Mouse (Mus musculus) lung, adult 2 months (tissue): ENCODE data around the gene Sh3bgrl. TPM values are rescaled to one million over a fixed set of nuclear protein-coding genes. Genes with fewer than 3 reads are reported as not detected.

Experiments used
- DNase-seq: peaks from one replicate; pipeline ENCODE4 v3.0.0; 2022
- H3K4me1 ChIP-seq: fragments of 200-500 bp; 2 replicates; pipeline ENCODE4 v1.6.1; 2011; ENCODE audit warnings: low read length; ENCODE audit not compliant: control insufficient read depth, insufficient read depth
- H3K4me3 ChIP-seq: fragments of 200-500 bp; replicated peaks from 2 replicates; pipeline ENCODE3; 2011; ENCODE audit warnings: low read depth, mild to moderate bottlenecking, control low read depth, low read length; ENCODE audit errors: extremely low read depth
- CTCF ChIP-seq: fragments of 200-500 bp; IDR thresholded peaks from 2 replicates; pipeline ENCODE4 v1.5.1; 2011; ENCODE audit warnings: mild to moderate bottlenecking, low read length, control low read depth; ENCODE audit not compliant: insufficient read depth
- POLR2A ChIP-seq: fragments of 200-500 bp; IDR thresholded peaks from 2 replicates; pipeline ENCODE4 v1.6.1; 2011; ENCODE audit warnings: low read depth, mild to moderate bottlenecking, control low read depth, low read length, borderline replicate concordance; ENCODE audit errors: extremely low read depth
- WGBS: fragments of 180-500 bp; shearing (Covaris S2); methylation state at CpG from one replicate; pipeline ENCODE4 v1.1.7; 2018; 5-methylcytosine and 5-hydroxymethylcytosine counted together
- polyA plus RNA-seq: library from polyadenylated mRNA; depleted of rRNA; stranded (reverse); fragments of >200 nt; gene quantifications from 2 replicates; pipeline ENCODE4 v1.2.3, GENCODE M21; 2012

The Sh3bgrl gene
- polyA plus RNA-seq, 1 experiment = 31.8 TPM

DNA sequence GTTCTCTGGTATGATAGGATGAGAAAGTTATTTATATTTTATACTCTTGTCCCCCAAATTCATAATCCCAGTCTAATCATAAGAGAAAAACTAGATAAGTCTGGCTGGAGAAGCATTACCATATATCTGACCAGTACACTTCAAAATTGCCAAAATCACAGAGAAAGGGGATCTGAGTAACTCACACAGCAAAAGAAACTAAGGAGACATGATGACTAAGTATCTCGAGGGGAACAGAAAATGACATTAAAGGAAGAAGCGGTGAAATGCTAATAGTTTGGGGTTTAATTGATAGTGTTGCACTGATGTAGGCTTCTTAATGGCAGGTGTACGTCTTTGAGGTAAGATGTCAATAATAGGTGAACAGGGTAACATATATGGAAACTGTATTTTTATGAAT lies 51.9 kb downstream of the Sh3bgrl start:
- Histone ChIP-seq H3K4me3 (no peak overlapping the region), H3K4me1 (peaks cover 4% of the 10 kb centered on the region)
- TF ChIP-seq POLR2A = no peak
- TF ChIP-seq CTCF = no peak
- WGBS = 83% methylated on average over 3 of the region's 3 CpGs
- DNase-seq = no peak

DNA sequence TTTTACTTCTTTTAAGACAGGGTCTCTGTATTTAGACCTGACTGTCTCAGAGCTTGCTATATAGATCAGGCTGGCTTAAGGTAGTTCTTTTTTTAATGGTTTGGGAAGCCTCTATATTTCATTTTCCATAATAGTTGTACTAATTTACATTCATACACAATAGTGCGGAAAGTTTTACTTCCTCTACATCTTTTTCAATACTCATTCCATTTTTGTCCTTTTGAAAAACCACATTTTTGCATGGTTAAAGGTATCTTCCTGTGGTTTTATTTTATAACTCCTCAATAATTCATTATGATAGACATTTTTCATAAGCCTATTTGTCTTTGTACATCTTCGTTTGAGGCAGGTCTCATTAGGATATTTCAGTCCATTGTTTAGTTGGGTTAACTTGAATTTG lies 56.1 kb downstream of the Sh3bgrl start:
- Histone ChIP-seq H3K4me1 (no peaks in the 10 kb centered on the region; the same call in 1 of the 2 replicates), H3K4me3 (no peak overlapping the region)
- TF ChIP-seq POLR2A (no peak), CTCF (no peak)
- DNase-seq = no peak
- WGBS = 83% methylated on average over 2 of the region's 2 CpGs

DNA sequence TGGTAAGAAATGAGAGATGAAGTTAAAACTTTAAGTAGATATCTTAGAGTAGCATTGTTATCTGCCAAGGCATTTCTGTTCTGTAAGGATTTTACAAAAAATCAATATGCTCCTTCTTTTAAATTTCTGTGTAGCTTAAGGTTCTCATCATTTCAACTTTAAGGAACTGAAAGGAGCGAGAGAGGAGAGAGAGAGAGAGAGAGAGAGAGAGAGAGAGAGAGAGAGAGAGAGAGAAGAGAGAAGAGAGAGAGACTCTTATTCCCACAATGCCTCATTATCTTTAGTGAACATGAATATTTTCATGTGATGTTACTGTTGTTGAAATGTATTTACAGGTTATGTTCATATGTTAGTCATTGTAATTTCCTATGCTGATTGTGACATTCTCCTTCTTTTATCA lies 65.2 kb downstream of the Sh3bgrl start:
- no peaks in the 10 kb centered on the region for H3K4me1 ChIP-seq
- 65% methylated on average over 1 of the region's 1 CpGs for WGBS
- DNase-seq = no peak
- H3K4me3 ChIP-seq = no peak overlapping the region
- no peak for TF ChIP-seq CTCF
- TF ChIP-seq POLR2A = no peak

DNA sequence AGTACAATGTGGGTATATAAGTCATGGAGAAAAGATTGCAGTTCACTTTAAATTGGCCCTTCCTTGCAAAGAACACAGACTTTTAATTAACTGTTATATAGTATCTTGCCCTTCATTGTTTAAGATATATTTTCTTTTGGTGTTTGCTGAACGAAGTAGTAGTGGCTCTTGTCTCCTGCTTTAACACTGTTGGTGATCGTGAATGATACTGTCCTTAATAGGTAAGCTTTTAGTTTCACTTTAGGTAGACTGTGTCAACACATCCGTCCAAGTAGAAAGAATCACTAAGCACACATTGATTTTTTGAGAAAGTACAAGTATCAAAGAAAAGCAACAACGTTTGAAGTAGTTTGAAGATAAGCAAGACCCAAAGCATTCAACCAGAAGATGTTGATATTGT lies 65.7 kb downstream of the Sh3bgrl start:
- DNase-seq = no peak
- H3K4me3 ChIP-seq = peak overlapping the region; percentile 29
- no peaks in the 10 kb centered on the region for H3K4me1 ChIP-seq
- no peak for TF ChIP-seq POLR2A
- TF ChIP-seq CTCF = no peak
- WGBS = 37% methylated on average over 4 of the region's 4 CpGs

DNA sequence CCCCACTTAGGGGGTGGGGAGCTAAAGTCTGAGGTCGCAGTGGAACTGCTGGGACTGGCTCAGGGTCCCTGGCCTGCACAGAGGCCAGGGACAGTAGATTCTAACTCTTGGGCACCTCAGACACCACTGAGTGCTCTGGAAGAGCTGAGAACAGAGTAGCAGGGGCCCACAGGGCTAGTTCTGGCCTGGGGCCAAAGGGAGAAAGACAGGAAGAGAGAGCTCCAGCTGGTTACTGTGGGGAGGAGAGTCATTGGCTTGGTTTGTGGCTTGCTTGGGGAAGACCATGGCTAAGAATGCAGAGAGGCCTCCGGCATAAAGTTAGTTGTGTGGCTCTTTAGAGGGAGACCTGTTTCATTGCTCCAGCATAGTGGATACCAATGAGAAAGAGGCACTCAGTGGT lies 79.9 kb downstream of the Sh3bgrl start:
- H3K4me3 ChIP-seq = no peak overlapping the region
- WGBS = 55% methylated on average over 2 of the region's 2 CpGs
- H3K4me1 ChIP-seq = no peaks in the 10 kb centered on the region
- no peak for TF ChIP-seq CTCF
- no peak for TF ChIP-seq POLR2A
- DNase-seq = no peak

DNA sequence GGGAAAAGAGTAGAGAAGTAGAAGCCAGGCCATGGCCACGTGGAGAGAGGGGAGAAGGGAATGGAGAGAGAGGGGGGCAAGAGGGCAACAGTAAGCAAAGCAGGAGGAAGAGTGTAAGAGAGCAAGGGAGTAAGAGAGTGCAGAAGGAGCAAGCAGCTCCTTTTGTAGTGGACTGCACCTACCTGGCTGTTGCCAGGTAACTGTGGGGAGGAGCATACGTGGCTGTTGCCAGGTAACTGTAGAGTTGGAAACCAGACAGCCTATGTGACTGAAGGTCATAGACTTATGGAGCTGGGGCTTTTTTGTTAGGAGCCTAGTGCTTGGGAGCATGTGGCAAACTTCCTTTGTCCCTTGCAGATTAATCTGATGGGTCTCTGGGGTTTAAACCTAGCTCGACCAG lies 80.3 kb downstream of the Sh3bgrl start:
- no peaks in the 10 kb centered on the region for H3K4me1 ChIP-seq
- WGBS = 44% methylated on average over 3 of the region's 3 CpGs
- DNase-seq = no peak
- no peak overlapping the region for H3K4me3 ChIP-seq
- TF ChIP-seq CTCF (no peak), POLR2A (no peak)

DNA sequence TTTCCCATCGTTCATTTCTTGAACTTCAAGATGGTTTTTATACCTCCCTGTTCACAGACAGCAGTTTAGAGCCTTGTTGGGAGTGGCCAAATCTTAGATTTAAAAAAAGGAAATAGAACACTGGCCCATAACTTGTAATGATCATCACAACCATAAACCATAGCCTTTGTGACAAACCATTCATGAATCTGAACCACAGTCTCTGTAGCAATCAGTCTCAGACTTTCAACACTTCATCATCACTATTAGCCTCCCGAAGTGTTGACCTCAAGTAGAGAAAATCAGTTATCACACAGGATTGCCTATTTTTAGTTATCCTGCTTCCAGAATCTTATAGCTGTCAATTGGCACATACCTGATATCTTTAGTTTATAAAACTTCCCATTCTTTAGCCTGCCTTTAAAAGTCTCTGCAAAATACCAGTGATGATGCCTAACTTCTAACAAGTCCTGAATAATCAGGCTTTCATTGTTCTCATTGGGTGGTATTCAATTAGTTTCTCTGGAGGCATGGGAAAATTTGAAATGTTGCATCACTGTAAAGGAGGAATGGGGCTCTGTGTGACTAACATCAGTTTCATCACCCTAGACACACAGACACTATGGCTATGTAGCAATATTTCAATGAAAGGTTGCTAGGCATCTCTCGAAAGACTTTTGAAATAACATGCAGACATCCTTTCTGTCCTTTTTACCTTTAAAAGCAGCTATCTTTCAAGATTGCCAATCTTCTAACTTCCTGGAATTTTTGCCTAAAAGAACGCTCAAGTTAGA lies 89.7 kb downstream of the Sh3bgrl start:
- H3K4me3 ChIP-seq = no peak overlapping the region
- no peaks in the 10 kb centered on the region for H3K4me1 ChIP-seq
- TF ChIP-seq POLR2A = no peak
- TF ChIP-seq CTCF = no peak
- WGBS = 74% methylated on average over 4 of the region's 4 CpGs
- DNase-seq = no peak

DNA sequence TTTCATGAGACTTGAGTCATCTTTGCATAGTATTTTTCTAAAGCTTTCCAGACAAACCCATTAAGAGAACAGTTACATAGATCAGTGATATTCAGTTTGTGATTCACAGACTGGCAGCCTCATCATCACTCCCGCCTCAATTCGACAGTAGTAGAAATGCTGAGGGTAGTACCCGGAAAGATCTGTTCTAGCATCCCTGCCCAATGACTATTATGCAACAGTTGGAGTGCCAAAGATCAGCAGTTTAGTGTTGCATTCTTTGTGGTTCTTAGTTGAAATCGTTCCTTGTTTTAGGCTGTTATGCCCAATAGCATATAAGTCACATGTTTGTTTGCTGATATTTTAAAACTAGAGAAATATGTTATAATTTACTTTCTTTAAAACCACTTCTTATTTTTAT lies 94.4 kb downstream of the Sh3bgrl start:
- 76% methylated on average over 4 of the region's 4 CpGs for WGBS
- Histone ChIP-seq H3K4me1 (no peaks in the 10 kb centered on the region), H3K4me3 (no peak overlapping the region)
- DNase-seq = no peak
- TF ChIP-seq CTCF (no peak), POLR2A (no peak)

DNA sequence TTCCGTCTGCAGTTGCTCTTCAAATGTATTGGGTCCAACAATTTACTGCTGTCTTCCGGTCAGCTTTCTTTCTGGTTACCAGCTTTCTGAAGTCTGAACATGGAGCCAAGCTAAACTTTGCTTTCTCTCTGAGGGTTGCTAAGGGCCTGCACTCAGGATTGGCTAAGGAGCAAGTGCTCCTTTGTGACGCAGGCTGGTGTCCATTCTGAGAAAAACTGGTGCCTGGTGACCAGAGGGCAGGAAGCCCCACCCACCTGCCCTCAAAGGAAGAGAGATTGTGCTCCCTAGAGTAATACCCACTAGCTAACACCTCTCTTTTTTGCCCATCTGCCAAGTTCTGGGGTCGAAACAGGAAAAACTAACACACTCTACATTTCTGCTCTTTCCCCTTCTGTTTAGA lies 95.8 kb downstream of the Sh3bgrl start:
- 50% methylated on average over 4 of the region's 4 CpGs for WGBS
- Histone ChIP-seq H3K4me3 (no peak overlapping the region), H3K4me1 (no peaks in the 10 kb centered on the region)
- DNase-seq = peak; percentile 15
- TF ChIP-seq CTCF (no peak), POLR2A (no peak)

DNA sequence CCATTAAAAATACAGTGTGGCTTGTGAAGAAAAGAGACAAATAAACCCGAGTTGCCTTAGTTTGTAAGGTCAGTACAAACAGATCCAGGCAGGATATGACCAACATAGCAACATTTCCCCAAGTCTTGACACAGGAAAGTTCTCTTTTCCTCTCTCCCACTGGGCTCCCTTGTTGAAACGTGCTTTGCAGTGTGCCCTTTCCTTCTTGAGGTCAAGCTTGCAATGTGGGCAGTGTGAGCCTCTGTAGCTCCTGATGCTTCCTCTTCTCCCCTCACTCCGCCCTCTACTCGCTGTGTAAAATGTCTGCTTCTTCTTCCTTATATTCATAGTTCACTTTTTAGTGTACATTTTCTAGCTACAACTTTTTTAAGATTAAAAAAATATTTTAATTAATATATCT lies 96.3 kb downstream of the Sh3bgrl start:
- no peak for DNase-seq
- TF ChIP-seq CTCF = no peak
- no peak for TF ChIP-seq POLR2A
- WGBS = 40% methylated on average over 4 of the region's 4 CpGs
- Histone ChIP-seq H3K4me3 (no peak overlapping the region), H3K4me1 (no peaks in the 10 kb centered on the region)
